Mouse (Mus musculus) liver, embryonic 14.5 days (tissue): ENCODE data around the gene Plcb3. TPM values are rescaled to one million over a fixed set of nuclear protein-coding genes. Genes with fewer than 3 reads are reported as not detected.

Experiments used
- ATAC-seq: fragments of 200-750 bp; cut with Nextera tagmentation; 2 replicates; pipeline ENCODE4 v1.8.0; 2017; ENCODE audit warnings: moderate number of reproducible peaks, mild to moderate bottlenecking, moderate library complexity; ENCODE audit not compliant: insufficient read depth
- DNase-seq, 3 experiments: peaks; one replicate each; pipeline ENCODE4 v3.0.0-alpha.2; 2012 to 2013; ENCODE audit warnings: low read depth in 3 of 3, low spot score in 3 of 3
- H3K27ac ChIP-seq: fragments of 300-500 bp; sonication (generic); 2 replicates; pipeline ENCODE4 v1.5.1; 2014; ENCODE audit warnings: moderate library complexity, mild to moderate bottlenecking, control low read depth, inconsistent platforms
- H3K27me3 ChIP-seq: fragments of 300-500 bp; sonication (generic); 2 replicates; pipeline ENCODE4 v1.6.1; 2014; ENCODE audit warnings: mild to moderate bottlenecking, low read length, moderate library complexity; ENCODE audit not compliant: control insufficient read depth, insufficient read depth
- H3K36me3 ChIP-seq: fragments of 300-500 bp; sonication (generic); replicated peaks from 2 replicates; pipeline ENCODE4 v1.6.1; 2014; ENCODE audit warnings: low read depth; ENCODE audit not compliant: control insufficient read depth, insufficient read depth
- H3K4me1 ChIP-seq, 2 experiments: fragments of 200-500 bp in 1 of 2; fragments of 300-500 bp in 1 of 2; sonication (generic) in 1 of 2; replicated peaks; 2 replicates each; pipeline ENCODE4 v1.6.1; 2012 to 2014; ENCODE audit warnings: antibody characterized with exemption in 1 of 2, inconsistent platforms in 1 of 2, low read length in 1 of 2; ENCODE audit not compliant: control insufficient read depth in 2 of 2, insufficient read depth in 2 of 2
- H3K4me2 ChIP-seq: fragments of 300-500 bp; sonication (generic); 2 replicates; pipeline ENCODE4 v1.6.1; 2014; ENCODE audit warnings: low read depth, mild to moderate bottlenecking, control low read depth, moderate library complexity
- H3K4me3 ChIP-seq, 2 experiments: fragments of 200-500 bp in 1 of 2; fragments of 300-500 bp in 1 of 2; sonication (generic) in 1 of 2; 2 replicates each; pipeline ENCODE4 v1.5.1; 2012 to 2014; ENCODE audit warnings: low read depth in 2 of 2, low read length in 2 of 2, mild to moderate bottlenecking in 2 of 2, control low read depth in 1 of 2, inconsistent platforms in 1 of 2, moderate library complexity in 1 of 2; ENCODE audit not compliant: insufficient read depth in 1 of 2
- H3K9ac ChIP-seq: fragments of 300-500 bp; sonication (generic); replicated peaks from 2 replicates; pipeline ENCODE4 v1.6.1; 2014; ENCODE audit warnings: mild to moderate bottlenecking, control low read depth, moderate library complexity
- H3K9me3 ChIP-seq: fragments of 300-500 bp; sonication (generic); 2 replicates; pipeline ENCODE4 v1.6.1; 2016; ENCODE audit warnings: low read length, mixed read lengths; ENCODE audit not compliant: control insufficient read depth
- CTCF ChIP-seq: IDR thresholded peaks from 2 replicates; pipeline ENCODE4 v1.5.1; 2016; ENCODE audit warnings: antibody characterized with exemption, low read depth, control low read depth
- EP300 ChIP-seq: IDR thresholded peaks from 2 replicates; pipeline ENCODE4 v1.6.1; 2016; ENCODE audit warnings: antibody characterized with exemption, low read depth
- WGBS: fragments of 180-500 bp; shearing (Covaris S2); extraction: QIAGEN DNeasy Blood & Tissue Kit; methylation state at CpG from one replicate; pipeline ENCODE4 v1.1.7; 2014; ENCODE audit not compliant: insufficient replicate concordance; 5-methylcytosine and 5-hydroxymethylcytosine counted together
- polyA plus RNA-seq, 2 experiments: library from polyadenylated mRNA; depleted of rRNA in 1 of 2; stranded (reverse) in 1 of 2; unstranded in 1 of 2; fragments of >200 nt; fragmentation: Nextera tagmentation in 1 of 2; extraction: Ambion mirVana in 1 of 2; gene quantifications; 2 replicates each; pipeline versions ENCODE4 v1.2.1 to v1.2.3; 2012 to 2014

Gene Plcb3
- 7.2 and 7.7 TPM in 2 replicates for polyA plus RNA-seq (2012; rRNA removed)
- polyA plus RNA-seq (2014; fragmentation: Nextera tagmentation; extraction: Ambion mirVana) = 4.6 and 4.9 TPM in 2 replicates

DNA sequence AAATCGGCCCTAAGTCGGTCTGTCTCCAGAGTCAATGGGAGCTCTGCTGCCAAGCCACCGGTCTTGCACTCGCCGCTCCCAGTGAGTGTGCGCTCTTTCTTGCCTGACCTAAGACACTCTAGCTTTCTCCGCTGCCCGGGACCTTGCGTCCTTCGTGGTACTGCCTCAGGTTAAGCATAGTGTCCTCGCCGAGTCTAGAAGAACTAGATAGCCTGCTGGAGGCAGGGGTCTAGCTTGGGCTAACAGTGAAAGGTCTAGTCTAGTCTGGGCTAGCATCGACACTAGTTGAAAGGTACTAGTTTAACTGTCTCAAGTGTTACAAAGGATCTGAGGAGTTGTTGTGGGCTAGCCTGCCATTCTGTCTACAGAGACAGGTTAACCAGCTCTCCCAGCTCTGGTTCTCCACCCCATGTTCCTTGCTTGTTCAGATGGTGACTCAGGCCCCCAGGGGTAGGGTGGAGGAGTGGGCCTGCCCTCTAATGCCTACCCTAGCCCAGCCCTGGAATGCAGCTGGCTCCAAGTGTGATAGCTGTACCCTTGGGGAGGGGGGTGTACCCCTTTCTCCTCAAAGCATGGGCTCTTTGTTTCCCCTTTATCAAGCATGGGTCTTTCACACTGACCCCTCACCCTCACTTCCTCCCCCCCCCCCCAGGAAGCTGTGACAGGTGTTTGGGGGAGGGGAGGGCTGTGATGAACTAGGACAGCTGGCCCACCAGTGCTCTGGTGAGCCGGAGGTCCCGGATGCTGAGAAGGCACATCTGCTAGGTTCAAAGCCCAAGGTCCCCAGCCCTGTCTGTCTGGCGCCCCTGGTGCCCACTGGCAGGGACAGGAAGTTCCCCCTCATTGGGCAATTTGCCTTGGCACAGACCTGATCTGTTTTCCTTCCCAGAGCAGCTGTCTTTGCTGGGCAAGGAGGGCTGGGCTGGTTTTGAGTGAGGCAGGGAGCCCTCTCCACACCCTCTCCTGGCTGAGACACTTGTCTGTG, at the start of gene Plcb3:
Gene Plcb3, minus strand, starts transcription at position 934 of the 985 bp plus-strand sequence.
- Histone ChIP-seq H3K27ac (peak within 1 kb of the TSS; percentile 72), H3K27me3 (no peaks in the 10 kb centered on the region), H3K9ac (peak within 1 kb of the TSS; percentile 81), H3K4me3 (peak within 1 kb of the TSS; percentile 71 to 77), H3K9me3 (no peaks in the 10 kb centered on the region), H3K36me3 (peaks cover 6% of the 10 kb centered on the region), H3K4me2 (peak within 1 kb of the TSS; percentile 96), H3K4me1 (peaks cover 14 to 25% of the 10 kb centered on the region in 2 experiments)
- TF ChIP-seq CTCF (peak; percentile 43), EP300 (0 out of 2 replicates have a peak, but pooled peaks have one; percentile 7)
- under 1% methylated on average over 16 of the region's 16 CpGs for WGBS
- DNase-seq (no peak), ATAC-seq (no peak)

DNA sequence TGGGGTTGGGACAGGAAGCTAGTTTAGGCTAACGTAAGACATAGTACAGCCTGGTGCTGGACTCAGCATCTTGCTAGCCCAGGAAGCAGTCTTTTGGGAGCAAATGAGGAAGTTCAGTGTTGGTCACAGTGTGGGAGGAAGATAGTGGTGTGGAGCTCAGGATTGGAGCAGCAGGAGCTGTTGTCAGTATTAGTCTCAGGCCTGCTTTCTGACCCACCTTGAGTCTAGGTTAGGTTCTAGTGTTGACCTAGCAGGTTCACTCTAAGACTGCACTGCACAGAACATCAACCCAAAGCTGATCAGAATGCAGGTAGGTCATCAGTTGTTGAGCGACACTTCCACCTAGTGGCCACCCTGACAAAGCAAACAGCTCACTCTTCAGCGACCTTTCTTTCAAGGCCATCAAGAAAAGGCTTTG, 44.0 kb upstream of the Plcb3 start:
- WGBS = 18% methylated on average over 3 of the region's 3 CpGs
- H3K27me3 ChIP-seq = no peaks in the 10 kb centered on the region
- DNase-seq (peak; percentile 50 to 64 (median 52)), ATAC-seq (no peak)
- H3K9ac ChIP-seq = no peak overlapping the region; the same call in 1 of the 2 replicates
- peak overlapping the region; percentile 98 for H3K4me2 ChIP-seq
- peaks cover 55% of the 10 kb centered on the region for H3K36me3 ChIP-seq
- peaks cover 19 to 29% of the 10 kb centered on the region in 2 experiments for H3K4me1 ChIP-seq
- no peaks in the 10 kb centered on the region for H3K9me3 ChIP-seq
- peak overlapping the region; percentile 20 to 80; a peak in 2 of 4 replicates for H3K4me3 ChIP-seq
- TF ChIP-seq EP300 (no peak), CTCF (peak; percentile 93)
- H3K27ac ChIP-seq = peak overlapping the region; percentile 98

DNA sequence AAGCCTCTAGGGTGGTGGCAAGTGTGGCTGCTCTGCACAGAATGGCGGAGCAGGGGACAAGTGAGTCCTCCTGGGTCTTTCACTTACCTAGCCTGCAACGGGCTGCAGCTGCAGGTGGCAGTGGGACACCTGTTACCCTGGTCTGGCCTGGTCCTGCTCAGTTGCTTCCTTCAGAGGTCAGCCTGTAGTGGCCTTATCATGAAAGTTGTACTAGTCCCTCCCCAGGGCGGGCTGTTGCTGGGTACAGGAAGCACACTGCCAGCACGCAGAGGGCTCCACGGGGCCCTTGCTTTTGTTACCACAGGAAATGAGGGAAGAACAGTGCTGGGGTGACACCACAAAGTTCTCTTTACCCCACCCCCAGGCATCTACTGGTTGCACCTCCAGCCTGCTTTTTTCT, 42.9 kb upstream of the Plcb3 start, which contains the start of gene Fermt3:
Gene Fermt3, minus strand, starts transcription at position 279 of the 400 bp plus-strand sequence.
- 8% methylated on average over 5 of the region's 5 CpGs for WGBS
- H3K9ac ChIP-seq = peak within 1 kb of the TSS; percentile 95
- H3K27ac ChIP-seq = peak within 1 kb of the TSS; percentile 98
- DNase-seq (peak; percentile 61 to 71 (median 67)), ATAC-seq (peak; percentile 75)
- no peaks in the 10 kb centered on the region for H3K27me3 ChIP-seq
- peak within 1 kb of the TSS; percentile 98 for H3K4me2 ChIP-seq
- H3K36me3 ChIP-seq = peaks cover 51% of the 10 kb centered on the region
- H3K4me3 ChIP-seq = peak within 1 kb of the TSS; percentile 73 to 80
- no peak; the same call in 1 of the 2 replicates for TF ChIP-seq CTCF
- peak; percentile 29; the same call in 1 of the 2 replicates for TF ChIP-seq EP300
- H3K4me1 ChIP-seq = peaks cover 19 to 29% of the 10 kb centered on the region in 2 experiments
- H3K9me3 ChIP-seq = no peaks in the 10 kb centered on the region

DNA sequence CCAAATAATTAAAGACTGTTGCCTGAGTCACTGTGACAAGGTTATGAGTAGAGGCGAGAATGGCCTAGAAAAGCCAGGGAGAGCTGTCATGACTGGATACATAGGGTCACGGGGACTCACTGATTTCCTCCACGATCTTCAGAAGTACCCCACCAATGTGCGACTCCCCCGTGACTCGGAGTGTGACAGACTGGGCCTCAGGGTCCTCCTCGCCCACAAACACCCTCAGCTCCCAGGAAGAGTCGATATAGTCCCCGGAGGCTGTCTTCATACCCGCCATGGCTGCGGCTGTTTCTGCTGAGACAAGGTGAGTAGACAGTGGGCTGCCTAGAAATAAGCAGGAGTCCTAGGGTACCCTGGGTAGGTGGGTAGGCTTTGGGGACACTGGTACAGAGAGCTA, 42.3 kb upstream of the Plcb3 start:
- TF ChIP-seq EP300 (no peak), CTCF (no peak)
- DNase-seq (no peak), ATAC-seq (peak; percentile 5; the same call in 1 of the 2 replicates)
- Histone ChIP-seq H3K9me3 (no peaks in the 10 kb centered on the region), H3K4me3 (peak overlapping the region; percentile 73 to 80), H3K27ac (peak overlapping the region; percentile 98), H3K9ac (peak overlapping the region; percentile 95), H3K27me3 (no peaks in the 10 kb centered on the region), H3K4me2 (peak overlapping the region; percentile 98), H3K4me1 (peaks cover 19 to 29% of the 10 kb centered on the region in 2 experiments), H3K36me3 (peaks cover 49% of the 10 kb centered on the region)
- 10% methylated on average over 11 of the region's 11 CpGs for WGBS
